Mouse (Mus musculus): ENCODE results near the gene Prr5l. TPM values are rescaled to one million over a fixed set of nuclear protein-coding genes. Genes with fewer than 3 reads are reported as not detected.
A peak's percentile ranks its signal among the peaks of the same experiment; 100 is the strongest.

The Prr5l gene
- total and polyA plus RNA-seq, 3 experiments, result 0.05 TPM; not detected in 2

DNA sequence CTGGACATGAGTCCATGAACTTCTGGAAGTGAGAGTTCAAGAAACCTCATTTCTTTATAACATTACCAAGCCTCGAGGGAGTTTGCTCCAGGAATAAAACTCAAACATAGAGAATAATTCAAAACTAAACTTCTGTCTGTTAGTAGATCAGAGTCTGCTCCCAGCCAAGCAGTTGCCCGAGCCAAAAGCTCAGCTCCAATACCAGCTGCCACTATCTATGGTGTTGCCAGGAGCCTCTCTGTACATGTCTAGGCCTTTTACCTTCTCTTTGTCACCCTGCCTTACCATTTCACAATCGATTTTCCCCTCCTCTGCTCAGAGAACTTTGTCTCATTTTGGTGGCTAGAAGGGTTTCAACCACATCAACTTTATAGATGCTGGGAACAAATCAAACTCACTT, 209.3 kb downstream of the Prr5l start:
- H3K4me1 ChIP-seq (ENCODE audit: insufficient read depth, low read depth, low read length), result peaks cover 11% of the 10 kb centered on the region
- no peak for TF ChIP-seq GATA1 (IDR thresholded peaks at IDR 0.05; ENCODE audit: borderline replicate concordance, low read length)
- TF ChIP-seq CTCF (IDR thresholded peaks at IDR 0.05; ENCODE audit: low read depth, low read length), result no peak
- no peak for TF ChIP-seq TAL1 (conservative IDR thresholded peaks at IDR 0.05; ENCODE audit: low read depth, low read length)
- TF ChIP-seq GATA2 (IDR thresholded peaks at IDR 0.05; ENCODE audit: borderline replicate concordance, low read depth, low read length), result no peak
- no peak for TF ChIP-seq POLR2AphosphoS5 (IDR thresholded peaks at IDR 0.05; ENCODE audit: insufficient replicate concordance, low read depth, low read length)

DNA sequence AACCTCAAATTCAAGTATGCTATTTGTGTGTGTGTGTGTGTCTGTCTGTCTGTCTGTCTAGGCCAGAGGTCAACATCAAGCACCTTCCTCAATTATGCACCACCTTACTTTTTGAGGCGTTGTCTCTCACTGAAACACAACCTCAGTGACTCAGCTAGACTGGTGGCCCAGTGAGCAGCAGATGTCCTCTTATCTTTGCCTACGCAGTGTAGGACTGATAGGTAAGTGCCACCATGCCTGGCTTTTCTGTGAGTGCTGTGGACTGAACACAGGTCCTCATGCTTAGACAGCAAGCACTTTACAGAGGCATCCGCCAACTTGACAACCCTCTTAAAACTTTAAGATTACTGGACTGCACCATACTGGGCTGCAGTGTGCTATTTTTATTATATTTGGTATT, 214.1 kb downstream of the Prr5l start:
- no peak for DNase-seq (ENCODE audit: low spot score)
- Histone ChIP-seq H3K4me1 (ENCODE audit: insufficient read depth, low read depth, low read length) (peaks cover 7% of the 10 kb centered on the region), H3K9me3 (replicated peaks) (no peaks in the 10 kb centered on the region), H3K36me3 (replicated peaks) (no peaks in the 10 kb centered on the region), H3K4me3 (ENCODE audit: low read depth, low read length) (no peak overlapping the region), H3K27me3 (ENCODE audit: insufficient read depth, low read length) (peaks cover 9% of the 10 kb centered on the region; the same call in 1 of the 2 replicates)
- peak; percentile 5; the same call in 1 of the 2 replicates for ATAC-seq (ENCODE audit: extremely low read depth, insufficient number of reproducible peaks, low FRiP score, poor library complexity, severe bottlenecking)
- TF ChIP-seq CTCF (IDR thresholded peaks at IDR 0.05; ENCODE audit: low read depth, low read length), result no peak
- no peak for TF ChIP-seq TAL1 (conservative IDR thresholded peaks at IDR 0.05; ENCODE audit: low read depth, low read length)
- TF ChIP-seq POLR2AphosphoS5 (IDR thresholded peaks at IDR 0.05; ENCODE audit: insufficient replicate concordance, low read depth, low read length), result no peak
- no peak for TF ChIP-seq GATA2 (IDR thresholded peaks at IDR 0.05; ENCODE audit: borderline replicate concordance, low read depth, low read length)
- TF ChIP-seq GATA1 (IDR thresholded peaks at IDR 0.05; ENCODE audit: borderline replicate concordance, low read length), result no peak

More for the DNA sequence above, 209.3 kb downstream of the Prr5l start:
- Histone ChIP-seq H3K4me3 (ENCODE audit: low read depth, low read length) (no peak overlapping the region), H3K36me3 (replicated peaks) (no peaks in the 10 kb centered on the region), H3K27me3 (ENCODE audit: insufficient read depth, low read length) (peaks cover 23% of the 10 kb centered on the region), H3K9me3 (replicated peaks) (no peaks in the 10 kb centered on the region)
- no peak for DNase-seq (ENCODE audit: low spot score)
- ATAC-seq (ENCODE audit: extremely low read depth, insufficient number of reproducible peaks, low FRiP score, poor library complexity, severe bottlenecking), result no peak

DNA sequence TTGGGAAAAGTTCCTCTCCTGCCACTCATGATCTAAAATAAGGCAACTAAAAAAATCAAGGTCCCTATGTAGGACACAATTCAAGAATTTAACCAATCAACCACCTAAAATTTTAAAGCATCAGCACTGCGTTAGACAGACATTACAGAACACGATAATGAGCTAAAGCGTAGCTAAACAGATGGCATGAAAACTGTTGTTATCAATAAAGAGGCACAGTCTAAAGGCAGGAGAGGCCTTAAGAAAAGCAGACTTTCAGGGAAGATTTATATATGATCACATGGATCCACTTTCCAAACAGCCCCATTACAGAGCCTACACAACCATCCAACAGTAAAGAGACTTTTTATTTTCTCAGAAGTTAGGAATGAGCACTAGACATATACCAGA, 217.1 kb downstream of the Prr5l start:
- Histone ChIP-seq H3K36me3 (replicated peaks) (no peaks in the 10 kb centered on the region), H3K4me1 (ENCODE audit: insufficient read depth, low read depth, low read length) (peaks cover 7% of the 10 kb centered on the region), H3K27me3 (ENCODE audit: insufficient read depth, low read length) (peaks cover 2% of the 10 kb centered on the region; the same call in 1 of the 2 replicates), H3K4me3 (ENCODE audit: low read depth, low read length) (no peak overlapping the region), H3K9me3 (replicated peaks) (no peaks in the 10 kb centered on the region)
- TF ChIP-seq POLR2AphosphoS5 (IDR thresholded peaks at IDR 0.05; ENCODE audit: insufficient replicate concordance, low read depth, low read length) (no peak), GATA2 (IDR thresholded peaks at IDR 0.05; ENCODE audit: borderline replicate concordance, low read depth, low read length) (no peak)
- DNase-seq (ENCODE audit: low spot score) (no peak), ATAC-seq (ENCODE audit: extremely low read depth, insufficient number of reproducible peaks, low FRiP score, poor library complexity, severe bottlenecking) (no peak)

DNA sequence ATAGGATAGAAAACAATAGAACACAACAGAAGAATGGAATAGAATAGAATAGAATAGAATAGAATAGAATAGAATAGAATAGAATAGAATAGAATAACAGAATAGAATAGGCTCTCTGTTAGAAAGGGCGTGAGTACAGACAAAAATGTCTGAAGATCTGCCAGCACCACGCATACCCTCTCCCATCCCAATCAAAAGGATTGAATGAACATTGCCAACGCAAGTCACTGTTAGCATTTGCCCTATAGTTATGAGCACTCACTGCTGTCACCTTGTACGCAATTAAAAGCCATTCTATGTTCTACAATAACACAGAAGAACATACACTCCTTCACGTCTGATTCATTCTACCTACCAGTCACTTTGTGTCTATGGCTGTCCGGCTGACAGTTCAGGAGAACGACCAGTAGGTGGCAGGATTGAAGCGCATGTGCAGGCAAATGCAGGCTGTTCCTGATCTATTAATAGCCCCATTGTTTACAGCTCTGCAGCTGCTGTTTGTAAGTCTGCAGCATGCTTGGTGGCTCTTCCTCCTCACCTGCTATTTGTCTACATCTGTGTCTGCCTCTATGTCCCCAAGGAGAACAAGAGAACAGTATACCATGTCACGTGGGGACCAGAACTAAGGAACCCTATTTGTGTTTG, 217.6 kb downstream of the Prr5l start:
- TF ChIP-seq CTCF (IDR thresholded peaks at IDR 0.05; ENCODE audit: low read depth, low read length) (peak; percentile 94), GATA1 (IDR thresholded peaks at IDR 0.05; ENCODE audit: borderline replicate concordance, low read length) (no peak)
- ATAC-seq (ENCODE audit: extremely low read depth, insufficient number of reproducible peaks, low FRiP score, poor library complexity, severe bottlenecking), result peak; percentile 92
- no peaks in the 10 kb centered on the region for H3K36me3 ChIP-seq (replicated peaks)
- no peak overlapping the region for H3K4me3 ChIP-seq (ENCODE audit: low read depth, low read length)
- peaks cover 7% of the 10 kb centered on the region for H3K4me1 ChIP-seq (ENCODE audit: insufficient read depth, low read depth, low read length)
- peak; percentile 18 for DNase-seq (ENCODE audit: low spot score)
- H3K27me3 ChIP-seq (ENCODE audit: insufficient read depth, low read length), result peaks cover 2% of the 10 kb centered on the region; the same call in 1 of the 2 replicates
- H3K9me3 ChIP-seq (replicated peaks), result no peaks in the 10 kb centered on the region

Other genes starting within 250 kb of the Prr5l start
- gene Rag1, start 233.5 kb downstream of the Prr5l start, total RNA-seq (2014; fragmentation: Nextera tagmentation), result not detected in 2 replicates
- gene Rag1, start 233.5 kb downstream of the Prr5l start, total RNA-seq (2017), result under 0.01 and 0.22 TPM in 2 replicates
- 0.01 TPM in 1 of 2 replicates, not detected in the other for gene Rag1, start 233.5 kb downstream of the Prr5l start, polyA plus RNA-seq (2012)
- 10.2 and 28.7 TPM in 2 replicates for gene B230118H07Rik, start 233.5 kb downstream of the Prr5l start, total RNA-seq (2014; fragmentation: Nextera tagmentation)
- 72.1 and 76.4 TPM in 2 replicates for gene B230118H07Rik, start 233.5 kb downstream of the Prr5l start, total RNA-seq (2017)
- gene B230118H07Rik, start 233.5 kb downstream of the Prr5l start, polyA plus RNA-seq (2012), result 1.0 and 1.6 TPM in 2 replicates
- gene Traf6, start 204.6 kb downstream of the Prr5l start, total RNA-seq (2014; fragmentation: Nextera tagmentation), result 67.1 and 68.3 TPM in 2 replicates
- 26.1 and 26.6 TPM in 2 replicates for gene Traf6, start 204.6 kb downstream of the Prr5l start, total RNA-seq (2017)
- gene Traf6, start 204.6 kb downstream of the Prr5l start, polyA plus RNA-seq (2012), result 2.3 and 3.0 TPM in 2 replicates
- gene Commd9, start 3.2 kb upstream of the Prr5l start, total RNA-seq (2014; fragmentation: Nextera tagmentation), result 5.1 and 12.2 TPM in 2 replicates
- gene Commd9, start 3.2 kb upstream of the Prr5l start, total RNA-seq (2017), result 80.9 and 99.3 TPM in 2 replicates
- 17.6 and 28.4 TPM in 2 replicates for gene Commd9, start 3.2 kb upstream of the Prr5l start, polyA plus RNA-seq (2012)